Mouse (Mus musculus) C2C12 (cell line): ENCODE measurements around the gene Itga7. TPM values are rescaled to one million over a fixed set of nuclear protein-coding genes. Genes with fewer than 3 reads are reported as not detected.

Experiments used
- H3K27me3 ChIP-seq: one replicate; pipeline ENCODE4 v1.6.1; 2011; ENCODE audit not compliant: control insufficient read depth, insufficient read depth, insufficient read length
- H3K36me3 ChIP-seq: one replicate; pipeline ENCODE4 v1.6.1; 2011; ENCODE audit not compliant: control insufficient read depth, insufficient read depth
- H3K4me3 ChIP-seq: one replicate; pipeline ENCODE4 v1.5.1; 2011; ENCODE audit warnings: mild to moderate bottlenecking, control low read depth; ENCODE audit not compliant: poor library complexity, insufficient read depth, severe bottlenecking
- H3K79me2 ChIP-seq: one replicate; pipeline ENCODE4 v1.6.1; 2011; ENCODE audit not compliant: control insufficient read depth, insufficient read depth
- H3K79me3 ChIP-seq: one replicate; pipeline ENCODE4 v1.6.1; 2011; ENCODE audit warnings: low read depth, control low read depth
- H3ac ChIP-seq: one replicate; pipeline ENCODE3; 2011; ENCODE audit warnings: low read depth; ENCODE audit not compliant: control insufficient read depth, insufficient read length
- CEBPB ChIP-seq: IDR thresholded peaks from one replicate; pipeline ENCODE4 v1.6.1; 2011; ENCODE audit warnings: low read depth, mild to moderate bottlenecking, control low read depth, moderate library complexity
- CTCF ChIP-seq: IDR thresholded peaks from one replicate; pipeline ENCODE4 v1.5.1; 2011; ENCODE audit not compliant: control insufficient read depth, insufficient read depth, insufficient read length
- FOSL1 ChIP-seq: IDR thresholded peaks from one replicate; pipeline ENCODE4 v1.8.0; 2011; ENCODE audit warnings: mild to moderate bottlenecking, low read length; ENCODE audit not compliant: poor library complexity, insufficient read depth, severe bottlenecking
- MAX ChIP-seq: IDR thresholded peaks from one replicate; pipeline ENCODE4 v1.6.1; 2011; ENCODE audit warnings: mild to moderate bottlenecking, control low read depth
- MYOD1 ChIP-seq: IDR thresholded peaks from one replicate; pipeline ENCODE4 v1.6.1; 2011; ENCODE audit warnings: low read depth; ENCODE audit not compliant: control insufficient read depth, insufficient read length
- MYOG ChIP-seq: IDR thresholded peaks from one replicate; pipeline ENCODE4 v1.6.1; 2011; ENCODE audit not compliant: control insufficient read depth, insufficient read length; ENCODE audit errors: extremely low read depth
- USF1 ChIP-seq: IDR thresholded peaks from one replicate; pipeline ENCODE4 v1.6.1; 2011; ENCODE audit warnings: low read depth, mild to moderate bottlenecking, control low read depth, moderate library complexity
- polyA plus RNA-seq: library from polyadenylated mRNA; unstranded; fragments of >200 nt; fragmentation: generic; extraction: Trizol; gene quantifications from one replicate; pipeline ENCODE4 v1.2.1, GENCODE M21; 2012; ENCODE audit warnings: missing spikeins

The Itga7 gene
- polyA plus RNA-seq, 1 experiment, result 100 TPM

DNA sequence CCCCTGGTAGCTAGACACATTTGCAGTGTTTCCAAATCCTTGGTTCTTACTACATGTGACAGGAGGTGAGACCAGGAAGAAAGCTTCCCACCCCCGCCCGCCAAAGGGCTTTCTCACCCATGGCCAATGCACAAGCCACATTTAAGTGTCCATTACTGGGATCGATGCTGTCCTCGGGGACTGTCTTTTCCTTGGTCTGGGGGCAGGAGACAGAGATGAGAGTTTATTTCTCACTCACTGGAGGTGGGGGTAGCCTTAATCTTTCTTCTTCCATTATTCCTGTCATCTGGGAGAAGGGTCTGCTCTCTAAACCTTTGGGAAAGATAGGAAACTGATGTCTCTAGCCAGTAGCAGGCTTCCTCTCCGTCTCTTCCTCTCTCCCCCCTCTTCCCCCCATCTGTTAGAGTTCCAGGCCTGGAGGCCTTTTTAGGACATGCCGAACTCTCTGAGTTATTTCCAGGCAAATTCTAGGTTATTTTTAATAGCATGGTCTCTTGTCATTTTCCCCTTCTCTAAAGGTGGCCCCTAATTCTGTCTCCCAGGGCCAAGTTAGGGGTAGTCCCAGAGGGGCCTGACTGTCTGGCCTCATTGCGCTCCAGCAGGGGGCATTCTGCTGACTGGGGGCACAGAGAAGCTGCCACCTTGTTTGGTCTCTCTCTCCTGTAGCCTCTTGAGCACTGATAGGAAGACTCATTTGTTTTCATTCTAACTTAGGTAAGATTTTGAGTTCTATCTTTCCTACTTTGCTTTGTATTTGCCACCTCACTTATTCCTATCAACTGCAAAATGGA is 1.6 kb downstream of the Itga7 start:
- H3K79me3 ChIP-seq, result peaks cover 35% of the 10 kb centered on the region
- H3ac ChIP-seq, result peak overlapping the region; percentile 77
- no peaks in the 10 kb centered on the region for H3K27me3 ChIP-seq
- peak overlapping the region; percentile 54 for H3K4me3 ChIP-seq
- peaks cover 5% of the 10 kb centered on the region for H3K36me3 ChIP-seq
- no peak for TF ChIP-seq MYOG
- peak; percentile 68 for TF ChIP-seq CTCF
- peaks cover 64% of the 10 kb centered on the region for H3K79me2 ChIP-seq

DNA sequence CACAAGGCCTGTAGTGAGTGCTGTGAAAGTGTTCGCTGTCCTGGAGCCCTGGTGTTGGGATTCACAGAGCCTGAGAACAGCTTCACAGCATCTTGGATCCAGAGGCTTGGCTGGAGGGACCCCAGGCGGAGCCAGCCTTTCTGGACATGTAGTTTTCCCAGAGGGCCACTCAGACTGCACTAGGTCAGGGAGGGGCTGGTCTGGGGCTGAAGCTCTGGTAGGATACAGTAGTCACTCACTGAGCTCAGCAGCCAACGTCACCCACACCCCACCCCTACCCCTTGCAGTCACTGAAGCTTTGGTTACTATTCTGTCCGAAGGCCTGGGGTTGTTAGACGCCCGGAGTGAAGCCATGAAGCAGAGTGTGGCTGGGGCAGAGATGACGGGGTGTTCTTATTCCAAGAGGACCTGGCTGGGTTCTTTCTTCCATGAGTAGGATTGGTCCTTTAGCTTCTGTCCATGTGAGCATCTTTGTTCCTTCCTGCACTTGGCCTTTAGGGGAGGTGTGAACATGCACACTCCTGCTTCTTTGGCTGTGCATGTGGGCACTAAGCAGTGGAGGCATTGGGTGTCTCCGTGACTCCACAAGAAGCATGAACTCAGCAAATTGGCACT is 2.3 kb downstream of the Itga7 start:
- peaks cover 13% of the 10 kb centered on the region for H3K36me3 ChIP-seq
- H3K27me3 ChIP-seq, result no peaks in the 10 kb centered on the region
- TF ChIP-seq CTCF (no peak), CEBPB (no peak), MAX (no peak), FOSL1 (no peak), MYOG (no peak), USF1 (no peak), MYOD1 (no peak)
- peak overlapping the region; percentile 54 for H3K4me3 ChIP-seq
- H3K79me2 ChIP-seq, result peaks cover 67% of the 10 kb centered on the region
- H3ac ChIP-seq, result peak overlapping the region; percentile 77
- peaks cover 35% of the 10 kb centered on the region for H3K79me3 ChIP-seq

DNA sequence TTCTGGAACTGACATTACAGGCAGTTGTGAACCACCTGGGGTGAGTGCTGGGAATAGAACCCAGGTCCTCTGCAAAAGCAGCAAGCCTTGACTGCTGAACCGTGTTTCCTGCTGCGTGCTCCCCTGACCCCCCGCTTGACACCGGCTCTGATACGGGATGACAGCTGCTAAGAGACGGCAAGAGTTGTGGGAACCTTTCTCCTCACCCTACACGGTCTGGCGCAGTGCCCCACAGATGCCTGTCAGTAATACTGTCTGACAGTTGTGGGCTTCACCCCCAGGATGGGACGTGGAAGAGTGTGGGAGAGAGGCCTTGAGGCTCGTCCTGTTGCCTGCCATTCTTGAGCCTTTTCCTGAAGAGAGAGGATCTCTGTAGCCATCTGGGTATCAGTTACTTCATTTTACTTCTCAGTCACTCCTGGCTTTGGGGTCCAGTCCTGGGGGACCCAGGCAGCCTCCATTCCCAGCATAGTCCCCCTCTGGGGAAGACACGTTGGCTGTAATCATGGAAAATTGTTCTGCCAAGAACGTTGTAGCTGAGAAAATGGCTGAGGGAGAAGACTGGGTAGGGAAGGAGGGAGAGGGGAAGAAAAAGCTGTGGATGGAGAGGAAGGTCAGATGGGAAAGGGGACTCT is 4.3 kb downstream of the Itga7 start:
- Histone ChIP-seq H3K27me3 (no peaks in the 10 kb centered on the region), H3ac (peak overlapping the region; percentile 43), H3K79me2 (peaks cover 71% of the 10 kb centered on the region), H3K36me3 (peaks cover 22% of the 10 kb centered on the region), H3K79me3 (peaks cover 35% of the 10 kb centered on the region), H3K4me3 (no peak overlapping the region)
- TF ChIP-seq MYOG, result no peak
- peak; percentile 99 for TF ChIP-seq MYOD1

DNA sequence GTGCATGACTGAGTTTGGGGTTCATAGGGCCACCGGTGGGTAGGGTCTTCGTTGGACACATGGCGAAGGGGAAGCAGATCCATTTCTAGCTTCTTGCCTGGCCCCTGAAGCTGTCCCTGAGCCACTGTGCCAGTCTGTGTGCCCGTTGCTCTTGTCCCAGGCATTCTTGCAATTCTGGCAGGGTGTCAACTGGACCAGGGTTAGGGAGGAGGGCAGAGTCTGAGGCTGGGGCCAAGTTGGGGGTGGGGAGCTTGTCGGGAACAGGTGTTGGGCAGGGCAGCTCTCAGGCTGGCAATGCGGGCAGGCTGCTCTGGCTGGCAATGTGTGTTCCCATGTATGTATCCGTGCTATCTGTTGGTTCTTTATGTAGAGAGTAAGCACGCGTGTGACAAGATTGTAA is 4.8 kb downstream of the Itga7 start:
- H3K36me3 ChIP-seq, result peaks cover 28% of the 10 kb centered on the region
- H3ac ChIP-seq, result peak overlapping the region; percentile 43
- no peak overlapping the region for H3K4me3 ChIP-seq
- peaks cover 35% of the 10 kb centered on the region for H3K79me3 ChIP-seq
- H3K27me3 ChIP-seq, result no peaks in the 10 kb centered on the region
- no peak for TF ChIP-seq CTCF
- peak; percentile 84 for TF ChIP-seq MYOD1
- no peak for TF ChIP-seq MYOG
- TF ChIP-seq CEBPB, result no peak
- no peak for TF ChIP-seq MAX
- peaks cover 71% of the 10 kb centered on the region for H3K79me2 ChIP-seq

DNA sequence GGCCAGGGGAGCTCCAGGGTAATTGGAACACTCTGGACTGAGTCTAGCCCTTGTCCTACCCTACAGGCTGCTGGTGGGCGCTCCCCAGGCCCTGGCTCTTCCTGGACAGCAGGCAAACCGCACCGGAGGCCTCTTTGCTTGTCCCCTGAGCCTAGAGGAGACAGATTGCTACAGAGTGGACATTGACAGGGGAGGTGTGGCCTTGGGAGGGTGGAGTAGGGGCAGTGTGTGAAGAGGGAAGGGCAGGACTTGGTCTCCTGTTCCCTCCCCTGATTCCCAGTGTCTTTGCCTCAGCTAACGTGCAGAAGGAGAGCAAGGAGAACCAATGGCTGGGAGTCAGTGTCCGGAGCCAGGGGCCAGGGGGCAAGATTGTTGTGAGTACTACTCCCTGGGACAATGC is 5.4 kb downstream of the Itga7 start:
- H3K79me2 ChIP-seq, result peaks cover 67% of the 10 kb centered on the region
- H3K36me3 ChIP-seq, result peaks cover 33% of the 10 kb centered on the region
- H3ac ChIP-seq, result no peak overlapping the region
- peaks cover 35% of the 10 kb centered on the region for H3K79me3 ChIP-seq
- no peak overlapping the region for H3K4me3 ChIP-seq
- no peak for TF ChIP-seq CEBPB
- TF ChIP-seq FOSL1, result no peak
- no peak for TF ChIP-seq MYOG
- TF ChIP-seq MYOD1, result no peak
- no peak for TF ChIP-seq MAX
- TF ChIP-seq CTCF, result no peak
- TF ChIP-seq USF1, result no peak
- H3K27me3 ChIP-seq, result no peaks in the 10 kb centered on the region
